Mouse (Mus musculus) c-Kit-positive CD71-negative TER-119-negative erythroid progenitor cells, embryonic 14.5 days (primary cell): ENCODE measurements around the gene Ip6k1.

Experiments used
- DNase-seq: peaks from one replicate; pipeline ENCODE4 v3.0.0-alpha.2; 2013; ENCODE audit warnings: low read depth

Ip6k1 gene

GRCm38 (mm10) chr9:108001922-108002770 is at the start of gene Ip6k1:
Ip6k1 (plus strand) TSS chr9:108002501.
- DNase-seq = peak; percentile 100

GRCm38 (mm10) chr9:107955613-107956289 is 46.5 kb upstream of the Ip6k1 start:
- no peak for DNase-seq

- no peak for DNase-seq
These were observed 45.2 kb upstream of the Ip6k1 start for GRCm38 (mm10) chr9:107957141-107957540.

- no peak for DNase-seq
These were observed 42.4 kb upstream of the Ip6k1 start for GRCm38 (mm10) chr9:107959896-107960295.

DNA sequence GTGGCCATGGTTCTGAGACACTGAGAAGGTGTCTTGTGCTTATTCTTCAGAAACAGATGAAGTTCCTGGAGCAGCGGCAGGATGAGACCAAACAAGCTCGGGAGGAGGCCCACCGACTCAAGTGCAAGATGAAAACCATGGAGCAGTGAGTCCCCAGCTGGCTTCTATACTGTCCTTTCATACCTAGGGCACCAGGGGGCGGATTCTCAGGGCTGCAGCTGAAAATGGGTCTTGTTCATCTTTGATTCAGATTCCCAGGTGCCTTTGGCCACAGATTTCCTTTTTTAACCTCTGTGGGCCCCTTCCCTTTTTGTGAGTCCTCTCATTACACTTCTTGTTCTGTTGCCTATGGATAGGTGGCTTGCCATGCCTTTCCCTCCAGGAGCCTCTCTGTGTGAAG is 41.4 kb upstream of the Ip6k1 start:
- no peak for DNase-seq

DNA sequence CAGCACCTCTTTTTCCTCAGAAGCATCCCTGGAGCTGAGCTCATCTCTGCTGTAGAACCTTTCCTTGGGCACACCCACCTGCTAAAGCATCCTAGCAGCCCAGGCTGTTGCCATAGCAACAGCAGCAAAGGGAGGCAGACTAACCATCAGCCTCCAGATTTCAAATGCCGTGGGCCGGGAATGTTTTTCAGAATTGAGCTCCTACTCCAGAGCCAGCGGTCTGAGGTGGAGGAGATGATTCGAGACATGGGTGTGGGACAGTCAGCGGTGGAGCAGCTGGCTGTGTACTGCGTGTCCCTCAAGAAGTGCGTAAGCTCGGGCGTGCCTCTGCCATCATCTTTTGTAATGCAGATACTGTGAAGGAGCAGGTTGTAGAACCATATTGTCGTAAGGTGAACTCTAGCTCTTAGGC is 40.9 kb upstream of the Ip6k1 start:
- no peak for DNase-seq

- no peak for DNase-seq
These were observed 40.4 kb upstream of the Ip6k1 start for GRCm38 (mm10) chr9:107961881-107962280.

DNA sequence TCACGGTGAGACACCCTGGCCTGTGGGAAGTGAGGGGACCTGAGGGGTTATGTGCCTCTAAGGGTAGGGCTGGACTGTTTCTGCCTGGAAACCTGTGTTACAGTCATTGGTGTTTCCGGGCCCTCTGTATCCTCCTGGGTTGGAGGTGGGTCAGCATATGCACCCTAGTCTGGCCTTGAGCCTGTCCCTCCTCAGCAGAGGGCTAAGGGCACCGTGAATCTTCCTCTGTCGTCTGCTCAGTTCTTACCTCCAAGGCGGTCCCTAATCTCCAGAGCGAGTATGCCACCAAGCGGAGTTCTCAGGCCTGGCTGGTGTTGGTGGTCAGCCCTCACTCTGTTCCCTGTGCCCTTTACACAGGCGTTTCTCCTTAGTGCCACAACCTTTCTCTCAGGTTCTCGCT is 39.4 kb upstream of the Ip6k1 start:
- no peak for DNase-seq

DNA sequence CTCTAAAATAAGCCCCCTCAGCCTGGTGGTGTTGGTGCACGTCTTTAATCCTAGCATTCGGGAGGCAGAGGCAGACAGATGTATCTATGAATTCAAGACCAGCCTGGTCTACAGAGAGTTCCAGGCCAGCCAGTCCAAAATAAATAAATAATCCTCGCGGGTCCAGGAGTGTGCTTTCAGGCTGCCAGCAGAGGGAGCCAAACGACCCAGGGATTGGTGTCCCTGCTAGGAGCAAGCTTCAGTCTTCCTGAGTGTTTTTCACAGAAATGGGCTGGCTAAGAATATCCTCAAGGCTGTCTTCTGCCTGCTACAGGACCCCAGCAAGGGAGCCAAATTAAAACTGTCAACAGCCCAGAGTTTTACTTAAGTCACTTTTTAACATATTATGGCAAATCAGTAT is 38.6 kb upstream of the Ip6k1 start:
- DNase-seq = peak; percentile 86

DNA sequence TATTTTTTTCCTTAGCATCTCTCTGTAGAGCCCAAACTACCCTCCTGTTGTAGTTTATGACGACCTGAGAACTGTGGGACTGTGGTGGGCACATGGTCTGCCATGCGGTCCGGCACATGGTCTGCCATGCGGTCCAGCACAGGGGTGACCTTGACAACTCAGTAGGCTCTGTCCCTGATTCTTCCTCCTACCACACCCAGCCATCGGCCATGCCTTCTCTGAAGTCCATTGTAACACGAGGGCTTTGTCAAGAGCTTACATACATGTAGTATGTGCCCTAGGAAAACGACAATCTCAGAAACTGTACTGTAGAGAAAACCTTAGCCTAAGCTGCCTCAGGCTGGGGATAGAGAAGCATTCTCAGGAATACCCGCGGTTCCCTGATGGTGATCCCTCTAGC is 37.6 kb upstream of the Ip6k1 start:
- DNase-seq = no peak

DNA sequence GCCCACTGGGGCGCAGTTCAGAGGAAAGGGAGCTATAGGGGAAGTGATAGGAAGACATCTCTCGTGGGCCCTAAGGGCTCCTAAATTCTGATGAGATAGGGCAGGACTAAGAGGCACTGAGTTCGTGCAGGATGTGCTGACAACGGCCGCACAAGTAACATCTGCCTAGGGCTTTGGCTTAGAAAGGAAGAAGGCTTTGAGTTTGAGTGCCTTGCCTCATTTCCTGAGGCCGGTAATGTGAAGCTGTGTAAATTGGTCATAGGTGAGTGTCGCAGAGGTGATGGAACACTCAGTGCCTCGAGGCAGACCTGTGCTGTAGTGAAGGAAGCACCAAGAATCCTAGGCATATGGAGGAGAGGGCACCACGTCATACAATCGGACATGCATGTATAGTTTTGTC is 35.6 kb upstream of the Ip6k1 start:
- no peak for DNase-seq

GRCm38 (mm10) chr9:107967437-107967836 is 34.9 kb upstream of the Ip6k1 start:
- DNase-seq = no peak

DNA sequence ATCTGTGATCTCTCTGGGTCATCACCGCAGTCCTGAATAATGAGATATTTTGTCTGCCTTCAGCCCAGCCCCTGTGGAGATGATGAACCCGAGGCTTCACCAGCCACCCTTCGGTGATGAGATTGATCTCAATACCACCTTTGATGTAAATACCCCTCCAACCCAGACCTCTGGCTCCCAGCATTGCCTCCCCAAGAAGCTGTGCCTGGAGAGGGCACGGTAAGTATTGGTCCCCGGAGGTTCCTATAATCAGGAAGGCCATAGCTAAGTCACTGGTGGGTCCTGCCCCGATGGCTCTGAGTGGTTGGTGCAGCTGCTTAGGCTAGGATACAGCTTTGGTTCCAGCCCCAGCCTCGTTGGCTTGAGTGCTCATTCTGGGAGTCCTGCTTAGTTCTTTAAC is 33.8 kb upstream of the Ip6k1 start:
- DNase-seq = no peak

- DNase-seq = no peak
These were observed 32.0 kb upstream of the Ip6k1 start for GRCm38 (mm10) chr9:107970311-107970710.

- DNase-seq = no peak
These were observed 30.4 kb upstream of the Ip6k1 start for GRCm38 (mm10) chr9:107971690-107972541.

DNA sequence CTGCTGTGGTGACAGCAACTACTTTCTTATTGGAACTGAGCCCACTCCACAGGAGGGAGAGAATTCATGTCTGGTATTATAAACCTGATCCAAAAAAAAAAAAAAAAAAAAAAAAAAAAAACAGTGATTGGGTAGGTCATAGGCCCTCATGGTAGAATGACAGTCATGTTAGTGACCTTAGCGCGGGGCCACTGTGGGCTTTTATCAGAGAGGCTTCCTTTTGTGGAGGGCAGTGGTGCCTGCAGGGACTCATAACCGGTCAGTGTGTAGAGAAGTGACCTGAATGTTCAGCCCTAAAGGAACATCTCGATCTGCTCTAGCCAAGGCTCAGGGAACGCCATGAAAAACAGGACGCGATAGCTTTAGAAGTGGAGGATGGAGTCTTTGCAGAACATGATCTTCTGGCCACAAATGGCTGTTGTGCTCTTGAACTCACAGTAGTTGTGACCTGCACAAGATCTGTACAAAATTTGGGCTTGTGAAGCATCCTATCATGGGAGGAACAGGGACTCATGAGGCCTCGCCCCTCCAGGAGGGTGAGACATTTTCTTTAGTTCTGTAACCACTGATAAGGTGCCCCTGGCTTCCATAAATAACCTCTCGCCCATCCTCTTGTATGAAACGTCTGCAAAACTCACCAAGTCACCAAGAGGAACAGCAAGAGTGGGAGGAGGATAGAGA is 27.7 kb upstream of the Ip6k1 start:
- no peak for DNase-seq

DNA sequence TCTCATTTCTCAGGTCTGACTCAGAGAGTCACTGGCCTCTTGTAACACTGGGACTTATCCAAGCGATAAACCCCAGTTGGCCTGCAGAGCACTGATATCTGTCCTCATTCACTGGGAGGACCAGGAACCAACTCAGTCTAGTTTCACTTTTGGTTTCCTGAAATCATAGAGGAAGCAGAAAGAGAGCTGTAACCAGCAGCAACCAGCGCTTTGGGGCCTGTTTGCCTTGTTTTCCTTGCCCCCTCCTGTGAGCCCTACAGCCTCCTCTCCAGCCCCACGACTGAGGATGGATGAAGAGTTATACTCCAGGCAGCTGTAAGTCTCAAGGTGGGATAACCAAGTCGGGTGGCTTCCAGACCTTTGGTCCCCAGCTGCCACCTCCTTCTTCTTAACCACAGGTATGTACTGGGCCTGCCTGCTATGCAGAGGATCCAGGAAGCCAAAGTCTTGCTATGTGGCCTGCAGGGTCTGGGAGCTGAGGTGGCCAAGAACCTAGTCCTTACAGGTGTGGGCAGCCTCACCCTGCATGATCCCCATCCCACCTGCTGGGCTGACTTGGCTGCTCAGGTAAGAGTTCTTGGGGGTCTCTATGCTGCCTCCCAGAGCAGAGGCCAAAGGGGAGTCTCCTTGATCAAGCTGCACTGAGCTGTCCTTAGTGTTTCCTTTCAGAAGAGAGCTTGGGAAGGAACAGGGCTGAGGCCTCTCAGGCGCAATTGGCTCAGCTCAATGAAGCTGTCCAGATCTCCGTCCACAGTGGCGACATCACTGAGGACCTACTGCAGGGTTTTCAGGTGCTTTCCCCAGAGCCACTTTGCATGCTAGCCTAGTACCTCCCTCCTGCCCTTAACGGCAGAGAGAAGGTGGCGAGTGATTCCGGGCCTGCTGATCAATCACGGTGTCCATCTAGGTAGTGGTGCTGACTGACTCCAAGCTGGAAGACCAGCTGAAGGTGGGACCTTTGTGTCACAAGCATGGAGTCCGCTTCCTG is 26.6 kb upstream of the Ip6k1 start, which contains the start of gene Uba7:
Uba7 (plus strand) TSS at position 107 of the 988 bp plus-strand sequence.
- peak; percentile 78 for DNase-seq

DNA sequence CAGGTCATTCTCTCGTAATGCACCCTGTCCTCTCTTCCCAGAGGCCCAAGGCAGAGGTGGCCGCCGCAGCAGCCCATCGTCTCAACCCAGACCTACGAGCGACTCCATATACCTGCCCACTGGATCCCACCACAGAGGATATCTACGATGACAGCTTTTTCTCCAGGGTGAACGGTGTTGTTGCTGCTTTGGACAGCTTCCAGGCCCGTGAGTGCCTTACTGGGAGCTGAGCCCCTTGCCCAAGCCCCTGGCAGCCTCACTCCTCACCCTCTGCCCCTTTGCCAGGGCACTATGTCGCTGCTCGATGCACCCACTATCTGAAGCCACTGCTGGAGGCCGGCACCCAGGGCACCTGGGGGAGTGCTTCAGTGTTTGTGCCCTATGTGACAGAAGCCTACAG is 23.5 kb upstream of the Ip6k1 start:
- no peak for DNase-seq

DNA sequence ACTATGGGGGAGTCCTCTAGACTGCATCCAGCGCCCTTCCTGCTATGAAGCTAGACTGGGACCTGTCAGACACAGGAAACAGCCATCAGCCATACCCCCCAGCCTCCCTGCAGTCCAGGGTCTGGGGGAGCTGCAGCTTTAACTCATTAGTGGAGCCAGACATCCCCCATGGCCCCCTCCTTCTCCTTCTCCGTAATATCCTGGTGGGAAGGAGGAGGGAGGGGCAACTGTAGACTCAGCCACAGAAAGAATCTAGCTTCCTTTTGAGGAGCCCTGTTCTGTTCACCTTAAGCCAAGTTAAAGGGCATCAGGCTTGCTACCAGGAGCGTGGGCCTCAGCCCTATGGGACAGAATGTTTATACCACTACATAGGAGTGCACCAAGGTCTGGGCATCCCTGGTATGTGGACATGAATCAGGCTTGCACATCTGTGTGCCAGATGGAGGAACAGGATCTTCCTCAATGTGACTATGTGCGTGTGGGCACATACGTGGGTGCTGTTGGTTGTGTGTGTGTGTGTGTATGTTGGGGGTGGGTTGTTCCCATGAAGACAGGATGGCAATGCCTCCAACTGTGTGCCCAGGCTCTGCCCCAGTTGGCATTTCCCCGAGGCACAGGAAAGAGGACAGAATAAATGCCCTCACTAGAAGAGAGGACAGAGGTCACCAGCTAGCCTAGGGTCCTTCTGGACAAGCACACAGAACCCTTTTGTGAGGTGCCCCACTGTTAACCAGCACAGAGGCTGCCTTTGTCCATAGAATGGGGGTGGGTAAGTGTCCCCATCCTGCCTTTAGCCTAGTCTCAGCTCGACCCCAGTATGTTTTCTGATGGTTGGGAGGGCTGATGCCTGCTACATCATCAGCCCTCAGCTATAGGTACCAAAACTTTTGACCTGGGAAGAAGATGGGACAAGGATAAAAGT is 20.4 kb upstream of the Ip6k1 start:
- DNase-seq = no peak
